Mouse (Mus musculus) bone marrow macrophage, adult 2 months (primary cell): ENCODE measurements around the gene Olfr1513. TPM values are rescaled to one million over a fixed set of nuclear protein-coding genes. Genes with fewer than 3 reads are reported as not detected.
"Not testable (repeated sequence)": the region's sequence is repeated elsewhere in the genome, so short reads cannot be mapped to it uniquely, and the experiment has no call there.

Experiments used
- H3K27ac ChIP-seq: 2 replicates; pipeline ENCODE4 v1.5.1; 2012; ENCODE audit warnings: low read depth, low read length; ENCODE audit not compliant: insufficient read depth
- H3K4me1 ChIP-seq: 2 replicates; pipeline ENCODE4 v1.6.1; 2012; ENCODE audit warnings: low read length; ENCODE audit not compliant: control insufficient read depth, insufficient read depth
- H3K4me3 ChIP-seq: 2 replicates; pipeline ENCODE4 v1.5.1; 2012; ENCODE audit warnings: mild to moderate bottlenecking, low read length, moderate library complexity; ENCODE audit not compliant: insufficient read depth
- CTCF ChIP-seq: IDR thresholded peaks from 2 replicates; pipeline ENCODE4 v1.5.1; 2012; ENCODE audit warnings: low read depth, mild to moderate bottlenecking, low read length, moderate library complexity
- POLR2A ChIP-seq: IDR thresholded peaks from 2 replicates; pipeline ENCODE4 v1.6.1; 2012; ENCODE audit warnings: mild to moderate bottlenecking, low read depth, low read length, borderline replicate concordance
- polyA plus RNA-seq: library from polyadenylated mRNA; stranded (reverse); fragments of >200 nt; gene quantifications from 2 replicates; pipeline ENCODE4 v1.2.4, GENCODE M21; 2012; ENCODE audit not compliant: missing spikeins, insufficient read depth, insufficient read length

Gene Olfr1513
- not detected in 2 replicates for polyA plus RNA-seq

DNA sequence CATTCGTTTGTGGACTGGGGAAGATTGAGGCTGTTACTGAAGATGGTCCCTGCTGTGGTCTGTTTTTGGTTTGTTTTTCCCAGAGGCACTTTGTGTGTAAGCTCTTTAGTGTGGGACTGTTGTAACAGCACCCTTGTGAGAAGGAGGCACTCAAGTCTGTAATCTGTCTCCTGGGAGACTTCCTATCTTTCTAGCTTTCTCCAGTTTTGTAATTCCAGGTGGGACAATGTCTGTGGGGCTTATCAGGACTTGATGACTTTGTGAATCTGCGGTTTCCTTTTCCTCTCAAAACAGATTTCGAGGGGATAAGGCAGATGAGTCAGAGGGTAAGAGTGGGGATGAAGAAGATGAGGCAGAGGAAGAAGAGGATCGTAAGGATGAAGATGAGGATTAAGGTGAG, at the start of gene Olfr1513:
Gene Olfr1513, minus strand, starts transcription at position 101 of the 400 bp plus-strand sequence.
- no peak within 1 kb of the TSS for H3K27ac ChIP-seq
- no peak within 1 kb of the TSS for H3K4me3 ChIP-seq
- H3K4me1 ChIP-seq, result no peaks in the 10 kb centered on the region
- TF ChIP-seq CTCF (no peak), POLR2A (no peak)

DNA sequence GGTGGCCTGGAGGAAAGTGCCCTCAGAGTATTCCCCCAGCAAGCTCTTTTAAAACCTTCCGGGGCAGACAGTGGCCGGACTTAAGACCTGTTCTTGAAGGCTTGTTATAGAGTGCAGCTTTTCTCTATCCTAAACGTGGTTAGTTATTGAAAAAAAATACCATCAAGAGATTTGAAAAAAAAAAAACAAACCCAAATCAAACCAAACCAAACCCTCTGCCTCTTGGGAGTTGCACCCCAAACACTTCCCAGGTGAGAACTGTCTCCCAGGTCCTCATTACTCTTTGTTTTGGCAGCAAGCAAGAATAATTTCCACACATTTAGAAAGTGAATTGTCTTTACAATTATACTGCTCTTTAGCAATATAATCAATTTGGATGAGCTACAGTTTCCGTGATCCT, 41.1 kb upstream of the Olfr1513 start, which contains the start of gene Olfr1511:
Gene Olfr1511, minus strand, starts transcription at position 101 of the 400 bp plus-strand sequence.
- Histone ChIP-seq H3K4me1 (no peaks in the 10 kb centered on the region), H3K4me3 (no peak within 1 kb of the TSS), H3K27ac (no peak within 1 kb of the TSS)
- no peak for TF ChIP-seq CTCF
- TF ChIP-seq POLR2A, result no peak

DNA sequence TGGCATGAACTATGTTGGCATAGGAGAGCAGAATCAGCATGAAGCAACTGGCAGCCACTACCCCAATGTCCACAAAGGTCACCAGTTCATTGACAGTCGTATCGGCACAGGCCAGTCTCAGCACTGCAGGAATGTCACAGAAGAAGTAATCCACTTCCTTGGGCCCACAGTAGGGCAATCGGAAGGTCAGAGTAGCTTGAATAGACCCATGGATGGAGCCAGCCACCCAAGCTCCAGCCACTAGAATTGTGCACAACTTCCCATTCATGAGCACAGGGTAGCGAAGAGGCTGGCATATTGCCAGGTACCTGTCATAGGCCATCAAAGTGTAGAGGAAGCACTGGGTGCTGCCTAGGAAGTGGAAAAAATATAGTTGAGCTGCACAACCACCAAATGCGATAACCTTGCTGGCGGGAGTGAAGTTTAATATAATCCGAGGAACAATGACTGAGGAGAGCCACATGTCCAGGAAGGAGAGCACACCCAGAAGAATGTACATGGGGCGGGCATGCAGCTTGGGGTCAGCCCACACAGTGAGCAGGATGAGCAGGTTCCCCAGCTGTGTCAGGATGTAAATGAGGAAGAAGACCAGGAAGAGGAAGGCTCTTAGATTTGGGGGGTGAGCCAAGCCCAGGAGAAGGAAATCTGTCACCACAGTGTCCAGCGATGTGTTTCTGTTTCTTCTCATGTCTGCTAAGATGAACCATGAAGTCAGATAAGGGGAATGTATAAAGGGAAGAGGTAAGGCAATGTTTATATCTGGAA, 34.1 kb upstream of the Olfr1513 start:
- H3K27ac ChIP-seq, H3K4me1 ChIP-seq: not testable (repeated sequence)
- H3K4me3 ChIP-seq, result peak overlapping the region; percentile 5; the same call in 1 of the 2 replicates

DNA sequence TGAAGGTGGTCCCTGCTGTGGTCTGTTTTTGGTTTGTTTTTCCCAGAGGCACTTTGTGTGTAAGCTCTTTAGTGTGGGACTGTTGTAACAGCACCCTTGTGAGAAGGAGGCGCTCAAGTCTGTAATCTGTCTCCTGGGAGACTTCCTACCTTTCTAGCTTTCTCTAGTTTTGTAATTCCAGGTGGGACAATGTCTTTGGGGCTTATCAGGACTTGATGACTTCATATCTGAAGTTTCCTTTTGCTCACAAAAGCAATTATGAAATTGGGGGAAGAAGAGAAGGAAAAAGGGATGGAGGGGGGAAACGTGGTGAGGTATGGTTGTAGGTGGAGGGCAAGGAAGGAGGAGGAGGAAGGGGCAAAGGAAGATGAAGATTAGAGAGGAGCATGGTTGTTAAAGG, 22.9 kb upstream of the Olfr1513 start, which contains the start of gene Olfr1512:
Gene Olfr1512, minus strand, starts transcription at position 101 of the 400 bp plus-strand sequence.
- no peak within 1 kb of the TSS for H3K4me3 ChIP-seq
- H3K27ac ChIP-seq, result no peak within 1 kb of the TSS
- no peak for TF ChIP-seq CTCF
- no peak for TF ChIP-seq POLR2A
- H3K4me1 ChIP-seq, result no peaks in the 10 kb centered on the region

DNA sequence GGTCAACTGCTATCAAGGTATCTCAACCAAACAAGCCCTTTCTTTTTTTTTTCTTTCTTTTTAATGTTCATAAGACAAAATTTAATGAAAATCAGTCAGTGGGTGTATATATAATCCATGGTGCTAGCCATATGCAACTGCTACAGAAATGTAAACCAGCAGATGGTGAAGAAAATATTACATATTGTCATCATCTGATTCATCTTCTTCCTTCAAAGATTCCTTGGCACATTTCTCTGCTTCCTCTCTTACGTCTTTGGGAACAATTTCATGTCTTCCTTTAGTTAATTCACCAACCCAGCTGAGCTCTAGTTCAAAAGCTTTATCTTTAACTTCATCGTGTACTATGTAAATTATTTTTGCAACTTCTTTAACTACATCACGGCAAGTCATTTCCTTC, 12.5 kb upstream of the Olfr1513 start:
- H3K4me3 ChIP-seq, result no peak overlapping the region
- no peak overlapping the region for H3K27ac ChIP-seq
- no peaks in the 10 kb centered on the region for H3K4me1 ChIP-seq
- TF ChIP-seq POLR2A, result no peak
- TF ChIP-seq CTCF, result no peak

DNA sequence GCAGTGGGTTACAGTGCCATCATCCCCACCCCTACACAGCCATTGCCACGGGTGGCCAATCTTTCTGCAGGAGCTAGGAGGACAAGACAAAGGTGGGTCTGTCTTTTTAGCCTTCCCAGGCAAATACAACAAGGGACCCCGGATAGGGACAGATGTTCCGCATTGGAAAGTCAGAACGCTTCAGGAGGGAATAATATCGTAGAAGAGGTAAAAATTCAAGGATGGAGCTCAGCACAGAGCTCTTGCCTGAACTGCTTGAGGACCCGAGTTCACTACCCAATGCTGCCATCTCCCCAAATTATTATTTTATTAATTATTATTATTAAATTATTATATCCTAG, 16.7 kb downstream of the Olfr1513 start:
- TF ChIP-seq CTCF, result no peak
- TF ChIP-seq POLR2A, result no peak
- Histone ChIP-seq H3K4me3 (no peak overlapping the region), H3K27ac (no peak overlapping the region), H3K4me1 (no peaks in the 10 kb centered on the region)

DNA sequence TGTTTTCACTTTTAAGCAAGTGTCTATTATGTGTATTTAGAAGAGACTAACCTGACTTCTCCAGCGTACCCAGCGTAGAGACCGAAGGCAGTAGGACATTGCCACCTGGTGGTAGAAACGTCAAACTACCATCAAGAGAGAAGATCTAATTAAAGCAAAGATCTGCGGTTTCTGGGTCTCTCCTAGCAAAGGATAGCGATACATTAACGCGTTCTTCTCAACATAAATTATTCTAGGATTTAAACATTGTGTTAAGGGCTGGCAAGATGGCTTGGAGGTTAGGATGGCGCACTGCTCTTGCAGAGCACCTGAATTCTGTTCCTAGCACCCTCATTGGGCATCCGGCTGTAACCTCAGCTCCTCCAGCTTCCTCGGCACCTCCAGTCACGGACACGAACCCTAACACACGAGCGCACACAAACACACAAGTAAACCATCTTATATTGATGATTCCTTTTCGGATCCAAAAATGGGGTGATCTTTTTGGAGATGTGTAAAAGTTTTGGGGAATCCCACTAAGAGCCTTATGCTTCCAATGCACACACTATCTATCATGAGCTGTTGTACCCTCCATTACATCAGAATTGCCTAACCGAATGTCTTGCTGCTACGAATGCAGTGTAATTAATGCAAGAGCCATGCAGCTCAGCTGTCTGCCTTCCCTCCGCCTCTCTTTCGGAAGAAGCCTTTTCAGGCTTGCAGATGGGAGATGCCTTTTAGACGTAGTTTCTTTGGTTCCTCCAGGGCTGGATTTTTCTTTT, 17.3 kb downstream of the Olfr1513 start:
- no peak overlapping the region for H3K4me3 ChIP-seq

DNA sequence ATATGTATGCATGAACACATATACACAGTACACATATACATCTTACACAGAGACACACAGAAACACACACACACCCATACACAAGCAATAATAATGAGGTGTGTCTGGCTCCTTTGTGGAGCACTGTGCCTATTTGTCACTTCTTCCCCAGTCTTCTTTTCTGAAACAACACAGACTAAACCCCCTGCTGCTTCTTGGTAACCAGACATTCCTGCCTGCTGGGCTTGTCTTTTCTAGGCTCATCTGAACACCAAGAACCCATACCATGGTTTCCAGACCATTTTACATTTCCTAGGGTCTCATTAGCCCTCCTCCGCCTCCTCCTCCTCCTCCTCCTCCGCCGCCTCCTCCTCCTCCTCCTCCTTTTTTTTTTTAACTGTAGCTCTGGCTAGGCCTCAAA, 24.0 kb downstream of the Olfr1513 start:
- Histone ChIP-seq H3K4me1 (0 out of 2 replicates have a peak, but pooled peaks cover 4% of the 10 kb centered on the region), H3K4me3 (no peak overlapping the region), H3K27ac (no peak overlapping the region)
- TF ChIP-seq POLR2A (no peak), CTCF (no peak)

More for the DNA sequence above, 17.3 kb downstream of the Olfr1513 start:
- H3K27ac ChIP-seq, result no peak overlapping the region
- TF ChIP-seq POLR2A, result no peak
- TF ChIP-seq CTCF, result no peak
- no peaks in the 10 kb centered on the region for H3K4me1 ChIP-seq

DNA sequence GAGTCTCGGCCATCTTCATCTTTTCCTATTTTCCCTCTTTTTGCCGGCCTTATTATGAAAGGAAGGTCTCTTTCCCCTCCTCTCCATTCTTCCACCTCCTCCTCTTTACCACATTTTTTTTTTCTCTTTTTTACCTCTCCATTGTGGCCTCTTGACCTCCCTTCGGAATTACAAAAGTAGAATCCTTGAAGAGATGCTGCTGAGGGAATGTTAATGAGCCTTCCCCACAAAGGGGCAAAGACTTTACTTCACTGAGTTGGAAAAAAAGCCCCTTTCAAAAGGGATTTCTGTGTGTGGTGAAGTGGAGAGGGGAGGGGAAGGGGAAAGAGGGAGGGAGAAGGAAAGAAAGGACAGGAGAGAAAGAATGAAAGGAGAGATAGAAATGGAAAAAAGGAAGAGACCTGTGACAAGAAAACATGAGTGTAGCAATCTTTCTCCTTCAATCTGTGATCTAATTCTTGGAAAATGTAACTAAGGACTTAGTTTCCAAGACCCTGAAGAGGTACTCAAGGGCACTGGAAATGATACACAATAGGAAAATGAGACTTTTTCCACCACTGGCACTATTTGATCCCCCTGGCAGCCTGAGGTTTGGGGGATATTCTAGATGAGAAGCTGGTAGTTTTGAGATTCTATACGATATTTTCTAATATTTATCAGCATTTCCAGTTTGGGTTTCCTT, 25.0 kb downstream of the Olfr1513 start:
- Histone ChIP-seq H3K4me3 (no peak overlapping the region), H3K27ac (no peak overlapping the region), H3K4me1 (0 out of 2 replicates have a peak, but pooled peaks cover 4% of the 10 kb centered on the region)
- TF ChIP-seq CTCF, result no peak
- no peak for TF ChIP-seq POLR2A
